Mouse (Mus musculus) myocyte (in vitro differentiated cells): ENCODE data around the gene Dctpp1. TPM values are rescaled to one million over a fixed set of nuclear protein-coding genes. Genes with fewer than 3 reads are reported as not detected.

Source experiments
- H3K27me3 ChIP-seq: one replicate; pipeline ENCODE4 v1.6.1; 2011; ENCODE audit not compliant: control insufficient read depth, insufficient read depth, insufficient read length
- H3K36me3 ChIP-seq: one replicate; pipeline ENCODE4 v1.6.1; 2011; ENCODE audit not compliant: control insufficient read depth, insufficient read depth
- H3K4me2 ChIP-seq: one replicate; pipeline ENCODE4 v1.6.1; 2011; ENCODE audit warnings: low read depth, control low read depth
- H3K4me3 ChIP-seq: one replicate; pipeline ENCODE4 v1.5.1; 2011; ENCODE audit warnings: mild to moderate bottlenecking, control low read depth, moderate library complexity
- H3K79me2 ChIP-seq: one replicate; pipeline ENCODE4 v1.6.1; 2011; ENCODE audit not compliant: control insufficient read depth, insufficient read depth
- H3ac ChIP-seq: one replicate; pipeline ENCODE4 v1.6.1; 2011; ENCODE audit not compliant: control insufficient read depth, insufficient read length
- CEBPB ChIP-seq: IDR thresholded peaks from 2 replicates; pipeline ENCODE4 v1.6.1; 2011; ENCODE audit warnings: mild to moderate bottlenecking, moderate library complexity; ENCODE audit not compliant: poor library complexity, insufficient read depth, severe bottlenecking
- E2F4 ChIP-seq: IDR thresholded peaks from one replicate; pipeline ENCODE4 v1.6.1; 2011; ENCODE audit warnings: mild to moderate bottlenecking, control low read depth, moderate library complexity; ENCODE audit not compliant: insufficient read depth
- MAX ChIP-seq: IDR thresholded peaks from one replicate; pipeline ENCODE4 v1.6.1; 2011; ENCODE audit warnings: low read depth, mild to moderate bottlenecking, control low read depth
- MYOD1 ChIP-seq, 3 experiments: IDR thresholded peaks; one replicate each; pipeline ENCODE4 v1.6.1; 2011; ENCODE audit warnings: control low read depth in 2 of 3, low read depth in 2 of 3, mild to moderate bottlenecking in 2 of 3, moderate library complexity in 1 of 3; ENCODE audit not compliant: insufficient read length in 2 of 3, control insufficient read depth in 1 of 3
- MYOG ChIP-seq, 3 experiments: IDR thresholded peaks; one replicate each; pipeline ENCODE4 v1.6.1; 2011; ENCODE audit warnings: control low read depth in 2 of 3, low read depth in 2 of 3, mild to moderate bottlenecking in 2 of 3; ENCODE audit not compliant: insufficient read length in 2 of 3, control insufficient read depth in 1 of 3, insufficient read depth in 1 of 3
- POLR2A ChIP-seq: IDR thresholded peaks from one replicate; pipeline ENCODE4 v1.6.1; 2011; ENCODE audit warnings: low read depth, mild to moderate bottlenecking, control low read depth, moderate library complexity; ENCODE audit not compliant: insufficient read length
- POLR2AphosphoS2 ChIP-seq: IDR thresholded peaks from one replicate; pipeline ENCODE4 v1.6.1; 2011; ENCODE audit warnings: low read depth, control low read depth; ENCODE audit not compliant: insufficient read length
- REST ChIP-seq: IDR thresholded peaks from one replicate; pipeline ENCODE4 v1.6.1; 2011; ENCODE audit warnings: mild to moderate bottlenecking, control low read depth, moderate library complexity; ENCODE audit not compliant: insufficient read depth, insufficient read length
- SRF ChIP-seq: IDR thresholded peaks from one replicate; pipeline ENCODE4 v1.6.1; 2011; ENCODE audit warnings: low read depth; ENCODE audit not compliant: control insufficient read depth, insufficient read length
- TCF12 ChIP-seq: IDR thresholded peaks from one replicate; pipeline ENCODE4 v1.6.1; 2011; ENCODE audit warnings: mild to moderate bottlenecking, control low read depth; ENCODE audit not compliant: poor library complexity, insufficient read depth, severe bottlenecking
- TCF3 ChIP-seq: IDR thresholded peaks from one replicate; pipeline ENCODE4 v1.6.1; 2011; ENCODE audit warnings: low read depth, control low read depth; ENCODE audit not compliant: insufficient read length
- USF1 ChIP-seq: IDR thresholded peaks from one replicate; pipeline ENCODE4 v1.6.1; 2011; ENCODE audit warnings: low read depth, mild to moderate bottlenecking, control low read depth, moderate library complexity
- polyA plus RNA-seq: library from polyadenylated mRNA; unstranded; fragments of >200 nt; fragmentation: generic; extraction: Trizol; gene quantifications from one replicate; pipeline ENCODE4 v1.2.1, GENCODE M21; 2012; ENCODE audit warnings: missing spikeins

The Dctpp1 gene
- polyA plus RNA-seq, 1 experiment, result 76.9 TPM

DNA sequence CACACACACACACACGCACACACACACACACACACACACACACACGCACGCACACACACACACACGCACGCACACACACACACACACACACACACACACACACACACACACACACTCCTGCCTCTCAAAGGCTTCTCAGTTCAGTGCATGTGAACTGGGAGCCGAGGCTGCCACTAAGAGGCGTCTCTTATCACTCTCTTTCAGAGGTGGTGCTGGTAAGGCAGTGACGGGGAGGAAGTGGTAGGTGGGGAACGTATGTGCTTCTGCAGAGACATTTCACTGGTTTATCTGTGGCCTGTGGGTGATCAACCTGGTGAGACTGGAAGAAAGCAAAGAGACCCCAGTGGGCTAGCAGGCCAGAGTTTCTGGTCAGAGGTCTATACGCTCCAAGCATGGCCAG, 24.6 kb upstream of the Dctpp1 start:
- no peak overlapping the region for H3K4me2 ChIP-seq

DNA sequence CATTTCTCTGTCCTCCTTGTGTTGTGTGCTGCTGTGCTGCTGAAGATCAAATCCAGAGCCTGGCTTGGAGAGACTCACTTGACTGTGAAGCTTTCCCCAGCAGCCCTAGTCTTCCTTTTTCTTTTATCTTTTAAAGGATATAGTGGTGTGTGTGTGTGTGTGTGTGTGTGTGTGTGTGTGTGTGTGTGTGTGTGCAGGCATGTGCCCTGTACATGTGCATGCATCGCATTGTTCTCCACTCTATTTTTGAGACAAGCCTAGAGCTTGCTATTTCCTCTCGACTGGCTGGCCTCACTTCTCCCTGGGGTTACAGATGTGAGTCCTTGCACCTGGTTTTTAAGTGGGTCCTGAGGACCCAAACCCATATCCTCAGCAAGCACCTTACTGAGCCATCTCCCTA, 21.7 kb upstream of the Dctpp1 start:
- H3K27me3 ChIP-seq, result peaks cover 17% of the 10 kb centered on the region

More for the DNA sequence above, 24.6 kb upstream of the Dctpp1 start:
- no peak overlapping the region for H3K4me3 ChIP-seq
- no peak overlapping the region for H3ac ChIP-seq
- no peaks in the 10 kb centered on the region for H3K36me3 ChIP-seq
- peaks cover 20% of the 10 kb centered on the region for H3K27me3 ChIP-seq
- TF ChIP-seq MAX (no peak), TCF3 (no peak), POLR2AphosphoS2 (no peak), POLR2A (no peak), CEBPB (no peak), E2F4 (no peak), TCF12 (no peak), USF1 (no peak)
- H3K79me2 ChIP-seq, result no peaks in the 10 kb centered on the region

DNA sequence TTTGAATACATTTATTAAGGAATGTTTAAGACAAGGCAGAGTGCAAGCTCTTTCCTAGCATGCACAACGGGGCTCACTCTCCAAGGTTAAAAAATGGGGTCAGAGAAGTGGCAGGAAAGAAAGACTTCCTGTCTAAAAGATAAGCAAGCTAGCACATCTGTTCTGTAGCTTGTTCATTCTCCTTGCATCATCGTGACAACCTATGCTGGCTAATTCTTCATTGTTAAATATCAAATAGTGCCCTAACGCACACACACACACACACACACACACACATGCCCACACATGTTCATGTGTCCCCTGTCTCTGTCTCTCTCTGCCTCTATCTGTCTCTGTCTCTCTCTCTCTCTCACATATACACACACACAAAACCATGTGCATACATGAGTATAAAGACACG, 20.6 kb upstream of the Dctpp1 start:
- Histone ChIP-seq H3K4me2 (no peak overlapping the region), H3K27me3 (peaks cover 13% of the 10 kb centered on the region), H3ac (no peak overlapping the region), H3K36me3 (no peaks in the 10 kb centered on the region), H3K4me3 (no peak overlapping the region), H3K79me2 (no peaks in the 10 kb centered on the region)
- TF ChIP-seq SRF (no peak), TCF3 (no peak)

More for the DNA sequence above, 21.7 kb upstream of the Dctpp1 start:
- Histone ChIP-seq H3K36me3 (no peaks in the 10 kb centered on the region), H3K4me3 (no peak overlapping the region), H3ac (no peak overlapping the region), H3K79me2 (no peaks in the 10 kb centered on the region), H3K4me2 (no peak overlapping the region)
- no peak for TF ChIP-seq TCF12
- no peak for TF ChIP-seq MAX
- TF ChIP-seq POLR2AphosphoS2, result no peak
- no peak for TF ChIP-seq USF1
- TF ChIP-seq MYOD1 (IDR thresholded peaks at IDR 0.05; ENCODE audit: control insufficient read depth in 1 of 3, insufficient read length in 2 of 3, low read depth in 2 of 3), result no peak
- TF ChIP-seq MYOG (IDR thresholded peaks at IDR 0.05; ENCODE audit: control insufficient read depth in 1 of 3, insufficient read depth in 1 of 3, insufficient read length in 2 of 3, low read depth in 2 of 3), result no peak
- TF ChIP-seq SRF, result no peak
- TF ChIP-seq REST, result no peak

DNA sequence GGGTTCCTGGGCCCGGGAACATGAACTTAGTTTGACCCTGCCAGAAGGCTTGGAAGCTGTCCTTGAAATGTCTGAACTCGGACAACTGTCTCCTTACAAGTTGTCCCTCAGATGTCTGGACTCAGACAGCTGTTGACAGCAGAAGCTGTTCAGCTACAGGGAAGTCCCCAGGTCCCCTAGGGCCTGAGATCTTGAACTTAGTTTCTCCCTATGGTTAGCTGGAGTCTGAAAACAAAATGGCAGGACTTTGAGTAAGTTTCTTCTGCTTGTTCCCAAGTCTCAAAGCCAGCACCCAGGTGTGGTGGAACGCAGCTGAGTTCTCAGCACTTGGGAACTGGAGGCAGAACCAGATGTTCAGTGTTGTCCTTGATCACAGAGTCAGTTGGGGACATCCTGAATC, 19.6 kb upstream of the Dctpp1 start:
- TF ChIP-seq MYOG (IDR thresholded peaks at IDR 0.05; ENCODE audit: control insufficient read depth in 1 of 3, insufficient read depth in 1 of 3, insufficient read length in 2 of 3, low read depth in 2 of 3) (no peak), USF1 (no peak), TCF3 (no peak), TCF12 (no peak), CEBPB (no peak), POLR2AphosphoS2 (no peak)
- peaks cover 11% of the 10 kb centered on the region for H3K27me3 ChIP-seq
- no peaks in the 10 kb centered on the region for H3K36me3 ChIP-seq
- no peaks in the 10 kb centered on the region for H3K79me2 ChIP-seq
- H3K4me3 ChIP-seq, result no peak overlapping the region
- no peak overlapping the region for H3K4me2 ChIP-seq
- H3ac ChIP-seq, result no peak overlapping the region

DNA sequence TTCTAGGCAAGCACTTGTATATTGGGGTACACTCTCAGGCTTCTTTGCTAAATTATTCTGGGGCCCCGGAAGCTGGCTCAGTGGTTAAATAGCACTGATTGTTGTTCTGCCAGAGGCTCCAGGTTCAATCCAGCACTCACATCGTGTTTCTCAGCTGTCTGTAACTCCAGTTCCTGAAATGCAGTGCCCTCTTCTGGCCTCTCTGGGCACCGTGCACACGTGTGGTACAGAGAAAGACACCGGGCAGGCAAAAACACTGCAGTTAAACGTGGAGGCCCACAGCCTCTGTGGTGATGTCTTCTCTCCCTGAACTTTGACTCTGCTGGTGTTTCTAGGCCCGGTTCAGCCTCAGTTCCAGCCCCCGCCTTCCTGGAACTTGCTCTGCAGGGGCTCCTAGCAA, 17.8 kb upstream of the Dctpp1 start:
- no peak for TF ChIP-seq E2F4
- TF ChIP-seq MYOG (IDR thresholded peaks at IDR 0.05; ENCODE audit: control insufficient read depth in 1 of 3, insufficient read depth in 1 of 3, insufficient read length in 2 of 3, low read depth in 2 of 3), result no peak
- TF ChIP-seq REST, result no peak
- TF ChIP-seq TCF3, result no peak
- TF ChIP-seq POLR2A, result no peak
- TF ChIP-seq SRF, result no peak
- TF ChIP-seq POLR2AphosphoS2, result no peak
- no peak for TF ChIP-seq USF1
- no peak for TF ChIP-seq MAX
- Histone ChIP-seq H3K36me3 (no peaks in the 10 kb centered on the region), H3ac (no peak overlapping the region), H3K27me3 (no peaks in the 10 kb centered on the region), H3K79me2 (peaks cover 1% of the 10 kb centered on the region), H3K4me2 (no peak overlapping the region), H3K4me3 (no peak overlapping the region)

DNA sequence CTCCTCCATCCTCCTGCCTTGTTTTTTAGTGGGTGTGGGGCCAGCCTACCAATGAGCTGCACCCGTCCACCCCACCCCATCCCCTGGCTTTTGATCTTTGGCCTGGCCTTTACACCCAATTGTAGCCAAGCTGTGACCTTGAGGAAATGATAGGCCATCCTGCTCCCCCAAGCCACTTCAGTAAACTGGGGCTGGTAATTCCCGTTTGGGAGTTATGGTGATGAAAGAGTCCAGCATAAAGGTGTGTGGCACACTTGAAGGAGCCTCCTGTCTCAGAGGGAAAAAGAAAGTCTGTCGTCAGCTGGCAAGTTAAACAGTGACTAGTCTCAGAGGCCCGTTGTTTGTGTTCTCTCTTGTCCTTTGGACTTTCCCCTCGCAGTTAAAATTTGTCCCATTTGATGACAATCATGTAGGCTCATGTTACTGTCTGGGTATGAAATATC, 16.0 kb upstream of the Dctpp1 start:
- Histone ChIP-seq H3K27me3 (no peaks in the 10 kb centered on the region), H3K79me2 (peaks cover 4% of the 10 kb centered on the region), H3K4me3 (no peak overlapping the region), H3ac (no peak overlapping the region), H3K4me2 (no peak overlapping the region), H3K36me3 (no peaks in the 10 kb centered on the region)
- TF ChIP-seq TCF12 (no peak), CEBPB (no peak), USF1 (no peak), POLR2AphosphoS2 (no peak), MYOG (IDR thresholded peaks at IDR 0.05; ENCODE audit: control insufficient read depth in 1 of 3, insufficient read depth in 1 of 3, insufficient read length in 2 of 3, low read depth in 2 of 3) (no peak), POLR2A (no peak), MYOD1 (IDR thresholded peaks at IDR 0.05; ENCODE audit: control insufficient read depth in 1 of 3, insufficient read length in 2 of 3, low read depth in 2 of 3) (no peak), E2F4 (no peak), REST (no peak), SRF (no peak), TCF3 (no peak), MAX (no peak)
